Mouse (Mus musculus) gastrocnemius, postnatal 36 days (tissue): ENCODE measurements around the gene Sfswap. TPM values are rescaled to one million over a fixed set of nuclear protein-coding genes. Genes with fewer than 3 reads are reported as not detected.
"Not testable (repeated sequence)": the region's sequence is repeated elsewhere in the genome, so short reads cannot be mapped to it uniquely, and the experiment has no call there.

Experiments
- DNase-seq, 2 experiments: peaks; one replicate each; pipeline ENCODE4 v3.0.0; 2022
- intact Hi-C: fragments of 180-260 bp; cut with DNase I; formaldehyde crosslinking; loops from one replicate; pipeline ENCODE4 v1.15.1; 2025
- total RNA-seq, 2 experiments: library from RNA; stranded (reverse); gene quantifications; 2 replicates each; pipeline ENCODE4 v1.2.3; 2021

Gene Sfswap
- total RNA-seq, 2 experiments from 2014 or later, result 23.8 to 24.6 TPM

DNA sequence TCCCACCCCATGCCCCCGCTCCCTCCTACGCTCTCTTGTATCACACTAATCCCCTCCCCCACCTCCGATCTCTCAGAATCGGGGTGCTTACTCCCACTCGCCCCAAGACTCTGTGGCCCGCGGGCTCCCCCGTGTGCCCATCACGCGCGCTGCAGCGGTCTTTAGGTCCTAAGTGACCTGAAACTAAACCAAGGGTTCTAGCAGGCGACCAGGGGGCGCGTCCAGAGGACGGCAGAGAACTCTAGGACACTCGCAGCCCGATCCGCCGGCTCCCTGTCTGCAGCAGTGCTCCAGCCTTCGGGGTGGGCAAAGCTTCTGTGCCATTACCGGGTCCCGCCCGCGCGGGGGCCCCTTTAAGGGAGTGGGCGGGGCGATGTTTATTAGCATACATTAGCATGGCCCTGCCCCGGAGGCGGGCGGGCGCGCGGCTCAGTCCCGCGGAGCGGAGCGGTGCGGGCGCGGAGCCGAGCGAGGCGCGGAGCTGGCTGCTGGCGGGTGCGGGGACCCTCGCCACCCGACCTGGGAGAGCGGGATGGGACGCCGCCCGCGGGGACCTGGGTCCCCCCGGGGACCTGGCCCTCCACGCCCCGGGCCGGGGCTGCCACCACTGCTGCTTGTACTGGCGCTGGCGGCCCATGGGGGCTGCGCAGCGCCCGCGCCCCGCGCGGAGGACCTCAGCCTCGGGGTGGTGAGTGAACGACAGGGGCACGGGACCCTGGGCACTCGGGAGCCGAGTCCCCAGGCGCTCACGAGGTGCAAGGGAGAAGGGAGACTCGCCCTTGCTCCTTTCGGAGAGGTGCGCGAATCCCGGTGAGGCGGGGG is 83.0 kb downstream of the Sfswap start, which contains the start of gene Mmp17:
Gene Mmp17 (plus strand): TSS at position 409 of the 822 bp plus-strand sequence.
- intact Hi-C loops, result loop anchor here (2.0 to 10.0 kb wide), 3 partner anchors 77 to 195 kb away; no protein-coding TSS in a partner anchor
- peak; percentile 75 to 78 for DNase-seq

DNA sequence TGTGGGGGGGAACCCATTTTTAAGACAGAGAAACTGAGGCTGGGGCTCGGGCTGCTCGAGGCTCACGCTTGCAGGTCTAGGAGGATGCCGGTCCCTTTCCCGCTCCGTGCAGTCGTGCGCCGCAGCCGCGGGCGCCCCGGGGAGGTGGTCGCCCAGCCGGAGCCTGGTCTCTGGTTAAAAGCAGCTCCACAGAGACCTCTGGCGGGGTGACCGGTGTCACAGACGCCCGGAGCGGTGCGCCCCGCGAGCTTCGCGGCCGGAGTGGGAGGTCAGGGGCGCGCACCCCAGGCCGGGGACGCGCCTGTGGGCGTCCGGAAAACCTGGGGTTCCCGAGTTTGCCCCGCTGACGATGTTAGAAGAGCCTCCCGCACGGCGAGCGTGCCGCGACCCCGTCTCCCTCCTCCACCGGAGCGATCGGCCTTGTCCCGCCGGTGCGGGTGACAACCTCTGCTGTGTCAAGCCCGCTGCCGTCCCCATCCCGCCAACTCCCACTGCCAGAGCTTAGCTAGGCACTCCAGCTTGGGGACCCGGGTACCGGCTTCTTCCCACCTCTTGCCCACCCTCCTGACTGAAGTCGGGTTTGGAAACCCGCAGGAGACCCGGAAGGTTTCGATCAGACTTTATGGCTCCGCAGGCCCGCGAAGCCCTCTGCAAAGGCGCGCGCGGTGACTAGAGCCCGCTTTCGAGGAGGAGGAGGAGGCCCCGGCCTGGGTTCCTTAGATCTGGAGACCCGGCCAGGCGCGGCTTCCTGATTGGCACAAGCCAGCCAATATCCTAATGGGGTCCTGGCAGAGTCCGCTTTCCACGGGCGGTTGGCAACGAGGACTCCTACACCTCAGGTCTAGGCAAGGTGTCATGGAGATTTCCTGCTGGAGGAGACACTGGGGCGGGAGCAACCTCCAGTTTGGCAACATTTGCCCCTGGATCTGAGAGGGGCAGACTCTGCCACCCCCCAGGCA is 83.8 kb downstream of the Sfswap start:
- intact Hi-C loops, result loop anchor here (5.0 to 10.0 kb wide), 2 partner anchors 78 to 170 kb away; no protein-coding TSS in a partner anchor
- peak in 1 of 2 experiments; percentile 17 for DNase-seq

DNA sequence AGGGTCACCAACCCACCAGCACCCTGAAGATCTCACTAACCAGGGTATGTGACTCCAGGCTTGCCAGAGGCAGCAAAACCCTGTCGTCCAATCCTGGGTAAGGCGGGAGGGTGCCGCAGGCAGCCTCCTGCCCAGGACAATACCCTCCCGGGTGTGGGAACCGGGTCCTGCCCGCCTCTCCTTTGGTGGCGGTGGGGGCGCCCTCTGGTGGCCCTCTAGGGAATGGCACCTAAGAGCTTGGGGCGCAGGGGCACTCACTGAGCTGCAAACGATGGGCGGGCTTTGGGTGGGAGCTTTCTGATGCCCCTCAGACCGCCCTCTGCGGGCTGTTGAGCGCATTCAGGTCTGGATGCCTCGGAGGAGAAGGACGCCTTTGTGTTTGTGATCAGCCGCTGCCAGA is 85.0 kb downstream of the Sfswap start:
- peak; percentile 64 to 78 for DNase-seq
- intact Hi-C loops, result loop anchor here (2.0 to 10.0 kb wide), 2 partner anchors 171 to 407 kb away; no protein-coding TSS in a partner anchor

DNA sequence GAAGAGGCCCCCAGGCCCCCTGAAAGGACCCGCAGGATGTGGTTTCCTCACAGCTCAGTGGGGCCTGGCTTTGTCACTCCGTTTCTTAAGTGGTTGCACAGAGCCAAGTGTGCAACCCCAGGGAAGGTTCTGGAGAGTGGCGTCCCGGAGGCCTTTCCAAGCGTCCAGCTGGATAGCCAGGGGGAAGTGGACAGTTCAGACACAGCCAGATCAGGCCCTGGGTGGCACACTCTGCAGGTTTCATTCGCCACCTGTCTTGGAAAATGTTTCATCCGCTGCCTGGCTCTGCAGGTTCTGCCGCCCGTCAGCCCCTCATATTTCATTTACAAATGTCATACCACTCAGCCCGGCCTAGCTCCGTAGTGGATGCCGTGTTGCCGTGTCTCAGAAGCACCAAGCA is 85.5 kb downstream of the Sfswap start:
- intact Hi-C loops, result loop anchor here (2.0 to 10.0 kb wide), 2 partner anchors 172 to 408 kb away; no protein-coding TSS in a partner anchor
- no peak for DNase-seq

- no peak for DNase-seq
- intact Hi-C loops, result loop anchor here (5.0 kb wide), 1 partner anchor 529 kb away; no protein-coding TSS in a partner anchor
Measured at GRCm38 (mm10) chr5:129590915-129591314, 89.9 kb downstream of the Sfswap start.

DNA sequence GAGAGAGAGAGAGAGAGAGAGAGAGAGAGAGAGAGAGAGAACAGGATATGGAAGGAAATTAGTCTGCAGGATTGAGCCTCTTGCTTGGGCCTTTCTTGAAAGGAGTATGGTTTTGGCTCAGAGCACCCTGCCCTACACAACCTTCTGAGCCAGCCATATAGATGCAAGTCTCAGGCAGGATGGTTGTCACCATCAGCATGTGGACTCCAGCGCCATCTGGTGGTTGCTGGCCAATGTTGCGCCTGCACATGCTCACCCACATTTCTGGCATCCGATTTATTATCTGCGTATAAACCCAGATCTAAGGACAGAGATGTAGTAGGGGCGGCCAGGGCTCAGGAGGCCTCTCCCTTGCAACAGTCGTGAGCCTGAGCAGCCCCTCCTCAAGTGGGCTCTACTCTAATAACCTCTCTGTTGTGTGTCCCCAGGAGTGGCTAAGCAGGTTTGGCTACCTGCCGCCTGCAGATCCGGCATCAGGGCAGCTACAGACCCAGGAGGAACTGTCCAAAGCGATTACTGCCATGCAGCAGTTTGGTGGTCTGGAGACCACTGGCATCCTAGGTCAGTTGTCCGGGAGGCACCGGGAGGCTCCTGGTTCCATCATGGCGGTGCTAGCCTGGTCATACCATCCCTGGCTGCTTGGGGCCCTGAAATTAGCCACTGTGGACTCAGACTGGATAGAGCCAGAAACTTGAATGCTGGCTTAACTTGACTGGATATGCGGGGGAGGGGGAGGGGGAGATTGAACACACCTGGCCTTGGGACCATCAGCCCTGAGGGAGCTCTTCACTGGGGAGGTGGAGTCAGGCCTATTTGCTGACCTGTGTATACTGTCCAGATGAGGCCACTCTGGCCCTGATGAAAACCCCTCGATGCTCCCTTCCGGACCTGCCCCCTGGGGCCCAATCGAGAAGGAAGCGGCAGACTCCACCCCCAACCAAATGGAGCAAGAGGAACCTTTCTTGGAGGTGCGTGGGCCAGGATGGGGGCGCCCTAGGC is 93.4 kb downstream of the Sfswap start:
- peak; percentile 68 to 75 for DNase-seq
- intact Hi-C loops, result loop anchor here (2.0 to 5.0 kb wide), 3 partner anchors 206 to 532 kb away; no protein-coding TSS in a partner anchor

DNA sequence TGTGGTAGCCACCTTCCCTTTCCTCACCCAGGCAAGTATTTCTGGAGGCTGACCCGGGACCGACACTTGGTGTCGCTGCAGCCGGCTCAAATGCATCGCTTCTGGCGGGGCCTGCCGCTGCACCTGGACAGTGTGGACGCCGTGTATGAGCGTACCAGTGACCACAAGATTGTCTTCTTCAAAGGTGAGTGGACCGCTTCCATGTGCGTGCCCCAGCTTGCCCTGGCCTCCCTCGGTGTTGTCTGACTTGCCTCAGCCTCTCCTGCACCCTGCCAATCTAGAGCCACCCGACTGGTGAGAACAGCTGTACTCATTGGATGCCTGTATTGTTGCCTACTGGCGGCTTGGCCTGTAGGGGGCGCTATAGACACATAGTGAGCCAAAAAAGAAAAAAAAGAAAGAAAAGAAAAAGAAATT is 101.1 kb downstream of the Sfswap start:
- intact Hi-C loops, result no loop called here
- DNase-seq, result no peak

- intact Hi-C loops, result no loop called here
- DNase-seq, result no peak
Measured at GRCm38 (mm10) chr5:129607476-129607875, 106.5 kb downstream of the Sfswap start.

- peak; percentile 34 to 50 for DNase-seq
- intact Hi-C loops, result loop anchor here (5.0 kb wide), 2 partner anchors 106 to 131 kb away; partner anchors contain the start of gene Mrps17
Measured at GRCm38 (mm10) chr5:129611060-129611459, 110.0 kb downstream of the Sfswap start.

DNA sequence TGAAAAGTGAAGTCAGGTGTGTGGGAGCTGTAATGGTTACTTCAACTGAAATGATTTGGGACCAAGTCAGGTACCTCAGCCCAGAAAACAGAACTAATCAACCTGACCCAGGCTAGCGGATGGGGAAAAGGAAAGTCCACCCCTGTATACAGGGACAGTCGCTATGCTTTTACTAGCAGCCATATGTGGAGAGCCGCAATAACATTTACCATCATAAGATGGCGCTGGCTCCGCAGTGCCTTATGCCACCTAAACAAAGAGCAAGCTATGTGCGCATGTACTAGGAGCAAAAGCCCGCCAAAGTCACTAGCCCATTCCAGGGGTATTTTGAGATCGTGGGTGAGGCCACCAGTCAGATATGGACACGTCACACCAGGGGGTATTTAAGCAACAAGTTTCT is 119.6 kb downstream of the Sfswap start:
- intact Hi-C loops, DNase-seq: not testable (repeated sequence)

Other genes with a start within 250 kb of the Sfswap start
- under 1 TPM; 0.20 to 0.44 TPM for gene Mmp17, start 82.9 kb downstream of the Sfswap start, total RNA-seq
- gene Zfp11, start 168.9 kb downstream of the Sfswap start, total RNA-seq, result 1 to 10 TPM; 1.3 to 2.2 TPM
- not detected for gene Sept14, start 207.3 kb downstream of the Sfswap start, total RNA-seq
- 10 to 100 TPM; 53.7 to 63.5 TPM for gene Mrps17, start 214.3 kb downstream of the Sfswap start, total RNA-seq
- gene Nipsnap2, start 223.8 kb downstream of the Sfswap start, total RNA-seq, result 100 to 1,000 TPM; 503 to 556 TPM